Mouse (Mus musculus): ENCODE measurements at regions not wholly inside any gene's neighbourhood (a gene's known extent, or its start where the extent isn't known, plus 50 kb on each side); places are given as distances from the start of the nearest gene placed in this dataset.

- Histone ChIP-seq H3K79me2 (replicated peaks; ENCODE audit: control insufficient read depth, extremely low read depth, insufficient read depth, poor library complexity, severe bottlenecking) (no peaks in the 10 kb centered on the region), H3K9me3 (replicated peaks; ENCODE audit: low read length) (no peaks in the 10 kb centered on the region), H3K4me1 (ENCODE audit: control insufficient read depth in 1 of 2, insufficient read depth in 2 of 2) (peaks cover 8 to 21% of the 10 kb centered on the region in 2 experiments; a peak in 2 of 4 replicates), H3K9ac (ENCODE audit: insufficient read depth, low read depth) (no peak overlapping the region), H3K27me3 (replicated peaks) (no peaks in the 10 kb centered on the region), H3K27ac (ENCODE audit: insufficient read depth, low read depth) (no peak overlapping the region), H3K4me2 (ENCODE audit: insufficient read depth, low read depth, poor library complexity, severe bottlenecking) (peak overlapping the region; percentile 68), H3K4me3 (replicated peaks in 1 of 3; ENCODE audit: low read depth in 2 of 3, low read length in 2 of 3, poor library complexity in 1 of 3) (no peak overlapping the region), H3K36me3 (replicated peaks in 1 of 2; ENCODE audit: control insufficient read depth in 1 of 2, insufficient read depth in 1 of 2, low read length in 1 of 2) (no peaks in the 10 kb centered on the region)
- peak; percentile 76 for DNase-seq (ENCODE audit: extremely low read depth)
- in situ Hi-C loops (cut with MboI; ENCODE audit: low pct_ligation_motif_present, low pct_unique_long_range_greater_than_20kb, low sequenced_read_pairs), result loop anchor here (10.0 to 25.0 kb wide), 4 partner anchors 83 to 1645 kb away; partner anchors contain the start of gene Ccdc39
- dilution Hi-C loops (cut with MboI; ENCODE audit: extremely low pct_ligation_motif_present, extremely low pct_unique_long_range_greater_than_20kb, low sequenced_read_pairs), result no loop called here
- TF ChIP-seq CTCF (conservative IDR thresholded peaks at IDR 0.05 in 1 of 2, IDR thresholded peaks at IDR 0.05 in 1 of 2; ENCODE audit: low read depth in 2 of 2, low read length in 2 of 2), result peak; percentile 38 to 88; a peak in 3 of 4 replicates
- peak; percentile 89 for TF ChIP-seq SMC3 (IDR thresholded peaks at IDR 0.05; ENCODE audit: low read depth, low read length)
- TF ChIP-seq BHLHE40 (IDR thresholded peaks at IDR 0.05; ENCODE audit: low read depth, low read length), result peak; percentile 59
- TF ChIP-seq KAT2A (IDR thresholded peaks at IDR 0.05; ENCODE audit: insufficient replicate concordance, low read length), result no peak
- peak; percentile 49 for TF ChIP-seq ZC3H11A (IDR thresholded peaks at IDR 0.05; ENCODE audit: low read depth, low read length)
- no peak; the same call in 1 of the 2 replicates for TF ChIP-seq JUND (conservative IDR thresholded peaks at IDR 0.05; ENCODE audit: low read depth, low read length)
- TF ChIP-seq MEF2A (IDR thresholded peaks at IDR 0.05; ENCODE audit: borderline replicate concordance, low read depth, low read length), result 0 out of 2 replicates have a peak, but pooled peaks have one; percentile 26
- TF ChIP-seq RAD21 (IDR thresholded peaks at IDR 0.05; ENCODE audit: low read depth, low read length), result peak; percentile 97
Observed at GRCm38 (mm10) chr3:35482296-35482695, 271.6 kb upstream of the Atp11b start.

- Histone ChIP-seq H3K27ac (ENCODE audit: insufficient read depth, low read depth) (no peak overlapping the region), H3K4me3 (replicated peaks in 1 of 3; ENCODE audit: low read depth in 2 of 3, low read length in 2 of 3, poor library complexity in 1 of 3) (no peak overlapping the region), H3K4me1 (ENCODE audit: control insufficient read depth in 1 of 2, insufficient read depth in 2 of 2) (peaks cover 5 to 16% of the 10 kb centered on the region in 2 experiments; a peak in 2 of 4 replicates), H3K79me2 (replicated peaks; ENCODE audit: control insufficient read depth, extremely low read depth, insufficient read depth, poor library complexity, severe bottlenecking) (no peaks in the 10 kb centered on the region), H3K9me3 (replicated peaks; ENCODE audit: low read length) (no peaks in the 10 kb centered on the region), H3K27me3 (replicated peaks) (no peaks in the 10 kb centered on the region), H3K4me2 (ENCODE audit: insufficient read depth, low read depth, poor library complexity, severe bottlenecking) (no peak overlapping the region), H3K9ac (ENCODE audit: insufficient read depth, low read depth) (no peak overlapping the region), H3K36me3 (replicated peaks in 1 of 2; ENCODE audit: control insufficient read depth in 1 of 2, insufficient read depth in 1 of 2, low read length in 1 of 2) (no peaks in the 10 kb centered on the region)
- TF ChIP-seq TBP (conservative IDR thresholded peaks at IDR 0.05; ENCODE audit: low read depth, low read length), result no peak
- no peak for TF ChIP-seq MEF2A (IDR thresholded peaks at IDR 0.05; ENCODE audit: borderline replicate concordance, low read depth, low read length)
- no peak for TF ChIP-seq MXI1 (IDR thresholded peaks at IDR 0.05; ENCODE audit: low read depth, low read length)
- no peak for TF ChIP-seq UBTF (IDR thresholded peaks at IDR 0.05; ENCODE audit: low read depth, low read length)
- no peak for TF ChIP-seq POLR2AphosphoS2 (IDR thresholded peaks at IDR 0.05; ENCODE audit: low read depth, low read length)
- no peak for TF ChIP-seq CHD2 (IDR thresholded peaks at IDR 0.05; ENCODE audit: low read length)
- no peak for TF ChIP-seq MYC (IDR thresholded peaks at IDR 0.05; ENCODE audit: low read depth, low read length)
- no peak for TF ChIP-seq BHLHE40 (IDR thresholded peaks at IDR 0.05; ENCODE audit: low read depth, low read length)
- DNase-seq (ENCODE audit: extremely low read depth), result no peak
- in situ Hi-C loops (cut with MboI; ENCODE audit: low pct_ligation_motif_present, low pct_unique_long_range_greater_than_20kb, low sequenced_read_pairs) (loop anchor here (10.0 to 25.0 kb wide), 4 partner anchors 82 to 1645 kb away; partner anchors contain the start of gene Ccdc39), dilution Hi-C loops (cut with MboI; ENCODE audit: extremely low pct_ligation_motif_present, extremely low pct_unique_long_range_greater_than_20kb, low sequenced_read_pairs) (no loop called here)
Observed at GRCm38 (mm10) chr3:35482759-35483158, 271.1 kb upstream of the Atp11b start.

Measured in CH12.LX (cell line).